Mouse (Mus musculus): Measurements from ENCODE around the gene Gm45799.

- TF ChIP-seq GATA1 (IDR thresholded peaks at IDR 0.05; ENCODE audit: low read depth, low read length) (no peak), EP300 (IDR thresholded peaks at IDR 0.05; ENCODE audit: low read depth in 1 of 2, low read length in 2 of 2) (no peak)
Observed at GRCm38 (mm10) chr7:105621646-105622292, 18.6 kb upstream of the Gm45799 start.
